Mouse (Mus musculus): ENCODE data around the gene Eif2b5.

The Eif2b5 gene

DNA sequence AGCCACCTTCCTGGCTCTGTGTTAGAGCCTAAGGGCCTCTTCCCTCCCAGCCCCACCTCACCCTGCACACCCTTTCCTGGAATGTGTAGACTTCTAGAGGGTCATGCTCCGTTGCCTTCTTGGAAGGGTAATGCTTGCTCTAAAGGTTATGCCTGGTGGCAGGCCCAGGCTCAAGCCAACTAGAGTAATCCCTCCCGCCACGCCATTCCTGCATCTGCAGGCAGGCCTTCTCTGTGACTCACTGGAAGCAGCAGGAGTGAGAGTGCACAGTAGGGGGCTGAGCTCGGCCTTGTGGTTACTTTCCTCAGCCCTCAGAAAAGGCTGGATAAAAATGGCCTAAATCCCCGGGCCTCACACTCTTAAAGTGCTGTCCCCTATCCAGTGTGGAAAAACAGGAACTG lies 38.5 kb downstream of the Eif2b5 start:
- DNase-seq (ENCODE audit: low spot score in 2 of 2): no peak

DNA sequence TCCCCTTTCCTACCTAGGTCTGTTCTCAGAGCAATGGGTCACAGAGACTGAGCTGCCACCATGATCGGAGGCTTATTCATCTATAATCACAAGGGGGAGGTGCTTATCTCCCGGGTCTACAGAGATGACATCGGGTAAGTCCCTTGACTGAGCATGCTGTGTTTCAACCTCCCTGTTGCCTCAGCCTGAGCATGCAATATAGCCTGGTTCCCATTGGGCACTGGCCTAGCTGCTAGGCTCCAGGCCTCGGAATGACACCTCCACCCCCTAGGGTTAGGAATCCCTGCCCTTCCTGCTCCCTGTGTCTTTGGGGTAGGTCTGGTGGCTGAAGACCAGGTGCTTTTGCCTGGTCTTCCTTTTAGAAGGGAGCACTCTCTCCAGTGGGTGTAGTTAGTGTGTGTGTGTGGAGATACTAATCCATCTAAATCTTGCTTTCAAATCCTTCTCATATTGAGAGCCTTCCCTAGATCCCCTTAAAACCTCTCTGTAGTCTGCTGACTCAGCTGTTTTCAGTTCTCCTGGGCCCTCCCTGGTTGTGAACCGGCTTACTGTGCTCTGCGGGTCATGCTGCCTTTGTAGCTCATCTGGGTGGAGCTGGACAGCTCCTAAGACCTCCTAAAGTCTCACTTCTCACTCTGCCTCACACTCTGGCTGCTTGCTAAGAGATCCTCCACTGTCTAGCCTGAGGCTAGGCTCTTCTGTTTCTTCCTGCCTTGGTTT lies 39.1 kb downstream of the Eif2b5 start:
- DNase-seq (ENCODE audit: low spot score in 2 of 2): no peak

DNA sequence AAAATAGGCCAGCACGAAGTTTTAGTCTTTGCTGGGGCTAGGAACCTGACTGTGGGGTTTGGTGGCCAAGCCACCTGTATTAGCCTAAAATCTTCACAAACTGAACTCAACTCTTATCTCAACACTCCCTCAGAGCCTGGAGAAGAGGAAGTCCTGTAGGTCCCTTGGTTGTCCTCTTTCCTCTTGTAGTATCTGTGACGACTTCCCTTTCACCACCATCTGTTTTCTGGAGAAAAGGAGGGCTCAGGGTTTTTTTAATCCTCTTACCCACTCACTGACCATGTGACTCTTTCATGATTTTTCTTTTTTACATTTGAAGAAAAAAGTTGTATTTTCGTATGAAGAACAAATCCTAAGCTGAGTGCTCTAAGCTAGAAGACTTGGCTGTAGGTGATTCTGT lies 41.0 kb downstream of the Eif2b5 start:
- DNase-seq (ENCODE audit: low spot score in 2 of 2): no peak

DNA sequence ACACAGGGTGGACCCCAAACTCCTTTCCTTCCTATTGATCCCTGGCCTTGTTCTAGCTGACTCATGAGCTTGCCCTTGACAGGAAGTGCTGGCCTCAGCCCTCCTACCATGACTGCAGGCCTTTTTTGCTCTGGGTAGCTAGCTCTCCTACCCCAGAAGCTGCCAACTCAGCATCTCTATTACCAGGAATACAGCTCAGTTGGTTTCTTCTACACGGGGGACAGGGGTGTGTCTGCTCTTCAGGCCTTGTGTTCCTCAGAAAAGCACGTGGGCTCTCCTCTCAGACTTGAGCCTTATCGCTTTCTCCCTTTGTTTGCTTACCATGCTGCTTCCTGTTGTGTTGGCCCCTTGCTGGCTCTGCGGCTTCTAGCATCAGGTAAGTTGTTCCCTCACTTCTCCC lies 41.8 kb downstream of the Eif2b5 start:
- DNase-seq (ENCODE audit: low spot score in 2 of 2): no peak

DNA sequence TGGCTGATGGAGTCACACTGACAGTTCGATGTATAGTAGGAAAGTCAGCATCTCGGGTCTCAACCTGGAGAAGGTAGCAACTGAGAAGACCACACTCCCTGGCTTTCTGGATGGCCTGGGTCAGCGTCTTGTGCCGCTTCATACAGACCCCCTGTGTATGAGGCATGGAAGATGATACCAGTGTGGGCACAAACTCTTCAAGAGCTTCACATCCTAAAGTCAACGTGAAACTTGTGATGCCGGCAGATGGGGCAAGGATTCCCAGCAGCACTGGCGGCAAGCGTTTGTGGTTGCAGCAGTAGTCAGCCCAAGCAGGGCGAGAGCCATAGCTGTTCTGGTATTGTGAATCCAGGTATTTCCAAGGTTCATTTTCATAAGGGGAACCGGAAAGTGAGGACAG lies 47.1 kb downstream of the Eif2b5 start:
- DNase-seq (ENCODE audit: low spot score in 2 of 2): no peak

DNA sequence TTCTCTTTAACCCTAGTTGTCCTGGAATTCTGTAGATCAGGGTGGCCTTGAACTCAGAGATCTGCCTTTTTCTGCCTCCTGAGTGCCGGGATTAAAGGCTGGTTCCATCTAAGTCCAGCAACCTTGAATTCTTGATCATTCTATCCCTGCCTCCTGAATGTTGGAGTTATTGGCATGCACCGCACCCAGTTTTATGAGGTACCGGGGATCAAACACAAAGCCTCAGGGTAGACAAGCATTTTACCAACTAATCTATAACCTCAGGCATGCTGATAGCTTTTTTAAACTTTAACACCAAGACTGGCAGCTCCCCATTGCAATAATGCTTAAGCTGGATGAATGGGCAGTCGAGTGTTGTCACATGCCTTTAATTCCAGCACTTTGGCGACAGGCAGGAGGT lies 48.8 kb downstream of the Eif2b5 start:
- no peak for DNase-seq (ENCODE audit: low spot score in 2 of 2)

DNA sequence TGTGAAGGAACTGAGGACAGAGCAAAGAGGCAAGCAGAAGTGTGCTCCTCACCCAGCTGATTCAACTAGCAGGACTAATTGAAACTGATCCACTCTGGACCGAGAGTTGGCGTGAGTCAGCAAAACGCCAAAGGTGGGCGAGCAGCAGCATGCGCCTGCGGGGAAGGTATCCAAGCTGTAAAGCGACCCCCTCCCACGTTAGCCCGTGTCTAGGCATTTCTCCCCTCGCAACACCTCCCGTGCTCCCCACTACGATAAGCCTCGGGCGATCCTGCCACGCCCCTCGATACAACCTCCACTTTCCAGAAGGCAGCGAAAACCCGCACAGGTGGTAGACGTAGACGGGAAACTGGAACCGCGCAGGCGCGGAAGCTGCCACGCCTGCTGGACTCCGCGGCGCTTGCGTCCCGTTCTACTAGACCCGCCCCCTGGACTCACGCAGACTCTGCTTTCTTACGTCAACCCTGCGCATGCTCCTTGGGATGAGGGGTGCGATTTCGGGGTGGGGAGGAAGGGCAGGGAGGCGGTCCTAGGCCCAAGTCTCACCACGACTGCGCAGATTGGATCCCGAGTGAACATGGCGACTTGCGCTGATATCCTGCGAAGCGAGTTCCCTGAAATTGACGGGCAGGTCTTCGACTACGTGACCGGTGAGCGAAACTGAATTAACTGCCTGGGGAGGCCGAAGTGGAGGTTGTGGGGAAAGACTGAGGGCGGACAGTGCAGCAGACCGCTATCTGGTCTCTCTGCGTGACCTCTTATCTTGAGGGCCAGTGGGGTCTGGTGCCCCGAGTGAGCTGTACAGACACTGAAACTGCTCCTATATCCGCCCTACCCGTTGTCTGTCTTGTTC lies 49.7 kb downstream of the Eif2b5 start, which contains the start of gene Abcf3:
Gene Abcf3 (plus strand): TSS at position 482 of the 853 bp plus-strand sequence.
- DNase-seq (ENCODE audit: low spot score in 2 of 2): peak; percentile 99

DNA sequence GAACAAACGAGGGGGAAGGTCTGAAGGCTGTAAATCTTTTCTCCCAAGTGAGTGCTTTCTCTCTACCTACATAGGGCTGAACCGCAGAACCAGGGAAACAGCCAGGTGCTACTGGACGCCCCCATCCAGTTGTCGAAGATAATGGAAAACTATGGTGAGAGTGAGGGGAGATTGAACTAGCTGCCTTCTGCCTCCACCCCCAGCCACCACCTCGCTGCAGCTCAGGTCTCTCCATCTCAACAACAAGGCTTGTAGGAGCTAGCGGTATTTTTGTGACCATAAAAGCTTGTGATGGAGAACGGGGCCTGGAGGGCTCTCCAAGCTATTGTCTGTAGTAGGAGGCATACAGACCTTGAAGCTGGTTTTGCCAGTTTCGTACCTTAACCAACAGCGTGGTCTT lies 50.5 kb downstream of the Eif2b5 start:
- no peak for DNase-seq (ENCODE audit: low spot score in 2 of 2)

DNA sequence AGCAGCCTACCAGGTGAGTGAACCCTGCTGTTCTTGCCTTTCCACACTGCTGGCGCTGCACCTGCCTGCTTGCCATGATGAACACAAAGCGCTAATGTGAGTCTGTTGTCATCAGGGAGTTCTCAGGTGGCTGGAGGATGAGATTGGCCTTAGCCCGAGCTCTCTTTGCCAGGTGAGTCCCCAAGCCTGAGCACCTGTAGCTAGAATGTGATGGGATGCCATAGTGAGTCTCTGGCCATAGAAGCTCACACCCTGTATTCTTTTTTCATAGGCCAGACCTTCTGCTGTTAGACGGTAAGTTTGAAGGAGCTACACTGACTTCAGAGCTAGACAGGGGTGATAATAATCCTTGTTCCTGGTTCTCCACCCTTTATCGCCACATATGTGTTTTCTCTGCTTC lies 53.1 kb downstream of the Eif2b5 start:
- DNase-seq (ENCODE audit: low spot score in 2 of 2): no peak

DNA sequence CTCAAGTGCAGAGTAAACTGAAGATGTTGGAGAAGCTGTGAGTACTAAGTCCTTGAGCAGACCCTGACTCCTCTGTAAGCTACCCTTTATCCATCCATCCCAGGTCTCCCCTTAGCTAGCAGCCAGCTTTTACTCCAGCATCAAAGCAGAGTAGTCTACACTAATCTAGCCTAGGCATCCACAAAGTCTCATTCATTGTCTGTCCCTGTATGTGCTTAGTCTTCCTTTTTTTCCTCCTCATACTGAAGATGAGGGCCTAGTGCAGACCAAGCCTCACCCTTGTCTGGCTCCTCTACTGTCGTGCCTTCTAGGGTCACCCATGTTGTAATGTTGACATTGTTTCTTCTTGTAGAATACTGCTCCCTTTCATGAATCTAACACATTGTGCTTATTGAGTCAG lies 54.0 kb downstream of the Eif2b5 start:
- DNase-seq (ENCODE audit: low spot score in 2 of 2): no peak

DNA sequence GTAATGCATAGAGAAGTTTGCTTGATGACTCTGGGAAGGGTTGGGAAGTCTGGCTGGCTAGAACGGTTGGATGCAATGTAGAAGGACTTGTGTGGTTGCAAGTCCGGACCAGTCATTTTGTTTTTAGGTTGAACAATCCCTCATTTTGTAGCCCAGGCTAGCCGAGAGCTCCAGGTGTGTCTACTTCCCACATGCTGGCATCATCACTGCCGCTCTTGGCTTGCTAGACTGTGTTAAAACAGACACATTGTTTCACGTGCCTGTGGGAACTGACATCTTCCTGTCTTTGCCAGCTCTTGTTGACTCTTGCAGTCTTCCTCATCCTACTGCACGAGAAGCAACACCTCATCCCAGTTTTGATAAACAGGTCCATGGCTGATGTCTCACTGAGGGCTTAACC lies 56.4 kb downstream of the Eif2b5 start:
- DNase-seq (ENCODE audit: low spot score in 2 of 2): no peak

DNA sequence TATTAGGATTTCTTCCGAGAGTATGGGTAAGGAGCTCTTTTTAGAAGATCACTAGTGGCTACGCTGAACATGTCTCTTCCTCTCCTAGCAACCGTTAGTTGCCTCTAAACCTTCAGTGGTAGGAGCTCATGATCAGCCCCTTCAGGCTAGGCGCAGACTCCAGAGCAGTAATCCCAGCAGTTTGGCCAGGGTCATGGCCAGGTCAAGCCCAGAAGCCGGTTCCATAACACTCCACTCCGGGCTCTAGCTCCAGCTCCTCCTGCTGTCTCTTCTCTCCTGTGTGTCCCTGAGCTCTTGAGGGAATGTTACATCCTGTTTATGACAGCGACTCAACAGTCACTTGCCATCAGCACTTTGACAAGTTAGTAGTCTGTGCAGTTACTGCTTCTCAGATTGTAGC lies 58.8 kb downstream of the Eif2b5 start:
- no peak for DNase-seq (ENCODE audit: low spot score in 2 of 2)
